Mouse (Mus musculus) G1E-ER4 (cell line): ENCODE results near the gene Tspan5. TPM values are rescaled to one million over a fixed set of nuclear protein-coding genes. Genes with fewer than 3 reads are reported as not detected.

Experiments
- GATA1 ChIP-seq: IDR thresholded peaks from one replicate; pipeline ENCODE4 v1.8.0; 2012; ENCODE audit warnings: low read length, inconsistent platforms
- polyA plus RNA-seq: library from polyadenylated mRNA; stranded (reverse); fragments of >175 nt; gene quantifications from 2 replicates; pipeline ENCODE4 v1.2.3, GENCODE M21; 2012

The Tspan5 gene
- not detected in 2 replicates for polyA plus RNA-seq

DNA sequence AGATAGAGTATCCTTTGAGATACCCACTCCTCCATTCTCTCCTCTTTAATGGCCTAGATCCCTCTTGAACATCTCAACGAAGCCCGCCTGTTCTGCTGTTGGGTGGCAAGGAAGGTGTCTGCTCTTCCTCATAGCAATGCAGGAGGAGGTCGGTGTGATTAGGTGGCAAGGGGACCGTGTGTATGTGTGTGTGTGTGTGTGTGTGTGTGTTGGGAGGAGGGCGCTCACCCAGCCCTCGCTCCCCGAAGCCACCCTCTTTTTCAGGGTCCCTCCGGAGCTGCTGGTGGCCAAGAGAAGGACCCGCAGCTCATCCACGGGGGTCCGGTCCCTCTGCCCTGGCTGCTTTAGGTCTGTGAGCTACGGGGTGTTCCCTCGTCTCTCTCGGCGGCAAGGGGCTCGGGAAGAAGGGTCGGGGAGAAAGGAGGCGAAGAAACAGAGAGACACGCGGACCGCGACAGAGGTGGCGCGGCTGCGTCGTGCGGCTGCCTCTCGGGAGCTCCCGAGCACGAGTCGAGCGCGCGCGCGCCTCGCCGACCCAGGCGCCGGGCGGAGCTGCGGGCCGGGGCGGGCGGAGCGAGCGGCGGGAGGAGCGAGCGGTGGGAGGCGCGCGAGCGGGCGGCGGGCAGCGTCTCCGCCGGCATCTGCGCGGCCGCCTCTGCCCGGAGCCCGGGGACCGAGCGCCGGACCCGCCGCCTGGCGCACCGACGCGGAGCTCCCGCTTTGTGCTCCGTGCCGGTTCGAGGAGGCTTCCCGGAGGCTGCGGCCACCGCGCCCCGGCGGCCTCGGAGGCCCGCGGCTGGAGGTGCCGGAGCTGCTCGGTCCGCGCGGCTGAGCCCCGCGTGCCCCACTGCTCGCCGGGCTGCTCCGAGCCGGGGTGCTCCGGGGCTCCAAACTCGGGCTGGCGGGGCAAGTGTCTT lies at the start of gene Tspan5:
TSS of gene Tspan5 (plus strand) at position 547 of the 917 bp plus-strand sequence.
- no peak for TF ChIP-seq GATA1

GRCm38 (mm10) chr3:138692302-138692701 lies 49.7 kb upstream of the Tspan5 start:
- TF ChIP-seq GATA1, result no peak

GRCm38 (mm10) chr3:138703399-138703798 lies 38.6 kb upstream of the Tspan5 start:
- TF ChIP-seq GATA1, result no peak

GRCm38 (mm10) chr3:138704469-138704868 lies 37.5 kb upstream of the Tspan5 start:
- TF ChIP-seq GATA1, result no peak

DNA sequence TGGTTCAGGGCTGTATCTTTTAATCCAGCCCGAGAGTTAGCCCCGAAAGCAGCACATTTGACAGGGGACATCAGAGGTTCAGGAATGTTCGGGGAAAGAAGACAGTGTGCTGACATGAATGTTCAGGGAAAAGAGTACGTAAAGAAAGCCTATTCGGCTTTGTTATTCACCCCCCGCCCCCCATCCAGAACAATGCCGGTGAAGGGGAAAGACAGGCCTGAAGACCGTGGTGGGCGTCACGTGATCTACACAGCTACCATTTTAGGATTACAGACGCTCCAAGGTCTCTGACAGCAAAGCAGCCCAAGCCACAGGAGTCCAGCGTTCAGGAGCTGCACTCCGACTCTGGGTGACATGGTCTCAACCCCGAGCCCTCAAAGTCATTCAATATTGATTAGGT lies 36.1 kb upstream of the Tspan5 start:
- no peak for TF ChIP-seq GATA1

- TF ChIP-seq GATA1, result no peak
Measured at GRCm38 (mm10) chr3:138709183-138709582, 32.8 kb upstream of the Tspan5 start.

DNA sequence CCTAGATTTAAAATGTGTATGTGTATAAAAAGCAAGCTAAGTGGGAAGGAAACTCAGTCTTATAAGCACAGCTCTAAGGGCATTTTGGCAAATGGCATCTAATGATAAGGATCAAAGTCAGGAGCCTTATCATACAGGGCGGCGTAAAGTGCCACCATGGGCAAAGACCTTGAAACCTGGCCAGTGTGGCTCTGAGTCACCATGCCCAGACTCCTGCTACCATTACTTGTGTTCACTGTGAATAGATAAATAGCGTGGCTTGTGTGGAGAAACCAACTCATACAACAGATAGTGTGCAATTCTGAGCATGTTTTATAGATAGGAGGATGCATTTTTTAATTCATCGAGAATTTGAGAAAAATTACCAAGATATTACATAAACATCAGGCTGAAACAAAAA lies 30.0 kb upstream of the Tspan5 start:
- TF ChIP-seq GATA1, result no peak

GRCm38 (mm10) chr3:138712452-138713140 lies 29.4 kb upstream of the Tspan5 start:
- TF ChIP-seq GATA1, result no peak

GRCm38 (mm10) chr3:138713141-138713540 lies 28.9 kb upstream of the Tspan5 start:
- no peak for TF ChIP-seq GATA1

DNA sequence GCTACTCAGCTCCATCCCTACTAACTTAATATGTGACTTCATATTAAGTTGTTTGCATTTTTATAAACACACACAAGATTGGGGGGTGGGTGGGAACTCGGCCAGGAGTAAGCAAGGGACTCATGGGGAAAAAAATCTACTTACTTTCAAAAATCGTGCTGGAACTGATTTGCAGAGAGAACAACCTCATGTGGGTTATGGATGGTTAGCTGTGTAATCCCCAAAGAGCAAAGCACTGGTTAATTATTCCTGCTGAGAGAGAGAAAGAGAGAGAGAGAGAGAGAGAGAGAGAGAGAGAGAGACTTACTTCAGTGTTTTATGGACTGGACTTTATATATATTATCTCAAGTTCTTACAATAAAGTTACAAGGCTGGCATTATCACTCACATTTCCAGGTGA lies 27.2 kb upstream of the Tspan5 start:
- TF ChIP-seq GATA1, result no peak

- TF ChIP-seq GATA1, result no peak
Measured at GRCm38 (mm10) chr3:138715212-138715611, 26.8 kb upstream of the Tspan5 start.

GRCm38 (mm10) chr3:138717040-138717439 lies 25.0 kb upstream of the Tspan5 start:
- TF ChIP-seq GATA1, result no peak

- TF ChIP-seq GATA1, result no peak
Measured at GRCm38 (mm10) chr3:138722152-138722551, 19.8 kb upstream of the Tspan5 start.

DNA sequence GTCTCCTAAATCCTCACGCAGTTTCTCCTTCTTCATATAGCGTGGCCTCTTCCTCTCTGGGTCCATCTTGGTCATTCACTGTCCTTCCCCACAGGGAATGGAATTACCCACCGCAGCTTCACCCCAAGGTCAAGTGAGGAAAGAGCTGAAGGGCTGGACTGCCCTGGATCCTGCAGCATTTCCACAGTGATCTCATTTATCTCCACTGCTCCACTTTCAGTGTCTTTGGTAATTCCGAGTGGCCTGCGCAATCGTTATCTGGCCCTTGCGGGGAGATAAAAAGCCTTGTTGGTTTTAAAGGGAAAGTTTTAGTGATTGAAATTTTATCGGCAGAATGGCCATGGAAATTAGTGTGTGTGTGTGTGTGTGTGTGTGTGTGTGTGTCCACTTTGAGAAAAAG lies 14.4 kb upstream of the Tspan5 start:
- no peak for TF ChIP-seq GATA1

DNA sequence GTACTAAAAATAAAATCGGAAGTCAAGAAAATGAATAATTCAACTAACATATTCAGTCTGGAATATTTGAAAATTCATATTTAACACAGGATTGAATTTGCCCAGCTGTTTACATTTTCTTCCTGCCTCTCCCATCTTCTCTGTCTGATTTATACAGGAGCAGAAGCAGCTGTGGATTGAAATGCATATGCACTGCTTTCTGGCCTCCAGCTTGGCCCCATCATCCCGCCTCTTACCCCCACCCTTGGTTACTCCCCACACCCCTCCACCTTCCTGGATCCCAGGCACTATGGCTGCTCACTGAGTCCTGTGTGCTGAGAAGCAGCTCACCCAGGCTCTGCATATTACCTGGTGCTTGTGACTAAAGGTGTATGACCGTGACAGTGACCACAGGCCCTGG lies 13.2 kb upstream of the Tspan5 start:
- TF ChIP-seq GATA1, result no peak

DNA sequence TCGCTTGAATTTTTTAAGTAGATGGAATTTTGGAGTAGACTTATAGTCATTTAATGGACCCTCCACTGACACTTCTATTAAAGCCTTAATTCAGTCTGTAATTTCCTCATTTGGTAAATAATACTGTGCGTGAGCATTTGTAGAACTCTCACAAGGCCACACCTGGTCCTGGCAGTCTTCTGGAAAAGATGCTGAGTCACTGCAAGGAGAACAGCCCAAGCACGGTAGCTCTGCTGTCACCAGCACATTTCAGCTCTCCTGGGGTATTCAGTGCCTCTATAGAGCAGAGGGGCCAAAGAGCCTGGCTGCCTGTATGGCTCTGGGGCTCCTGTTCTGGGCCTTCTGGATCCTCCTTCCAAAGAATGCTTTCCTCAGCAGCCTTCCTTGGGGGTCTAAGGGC lies 11.2 kb upstream of the Tspan5 start:
- TF ChIP-seq GATA1, result no peak

- no peak for TF ChIP-seq GATA1
Measured at GRCm38 (mm10) chr3:138735760-138736159, 6.2 kb upstream of the Tspan5 start.
